21 mouse cellular contexts compared by ENCODE assay signal in genomic region chr3:60184481-60184880, GRCm38 (mm10).
"Had no signal": no experiment of that assay in that cellular context is flagged by ENCODE, and none has a peak within 500 bp of the region (broad histone marks: within the 10 kb centered on the region; RNA-seq: fewer than 3 reads in every experiment).

No protein-coding gene starts in this region.

- H3K36me3 ChIP-seq: kidney, embryonic 15.5 days; limb, embryonic 12.5 days; limb, embryonic 15.5 days; lung, embryonic 15.5 days; stomach, embryonic 15.5 days had no signal

- H3K4me1 ChIP-seq: kidney, embryonic 15.5 days; limb, embryonic 12.5 days; limb, embryonic 15.5 days; lung, embryonic 15.5 days; stomach, embryonic 15.5 days had no signal

- DNase-seq: kidney, adult 8-10 months; kidney, postnatal 10 days; kidney, postnatal 36 days; left cerebral cortex, postnatal 4 days; liver, postnatal 0 days; lung, postnatal 10 days; lung, postnatal 4 days; midbrain, embryonic 14.5 days; retina, postnatal 1 day; right cerebral cortex, postnatal 25 days; spleen, adult 18-20 months; thymus, adult 2 months; thymus, postnatal 14 days had no signal

- H3K27ac ChIP-seq: kidney, embryonic 15.5 days; limb, embryonic 12.5 days; limb, embryonic 15.5 days; liver, embryonic 14.5 days; lung, embryonic 15.5 days; stomach, embryonic 15.5 days had no signal

- H3K9ac ChIP-seq: kidney, embryonic 15.5 days; limb, embryonic 12.5 days; limb, embryonic 15.5 days; liver, embryonic 14.5 days; liver, postnatal 0 days; lung, embryonic 15.5 days; stomach, embryonic 15.5 days had no signal

- H3K4me3 ChIP-seq: kidney, embryonic 15.5 days; limb, embryonic 12.5 days; limb, embryonic 15.5 days; lung, embryonic 15.5 days; stomach, embryonic 15.5 days had no signal

- H3K9me3 ChIP-seq: kidney, embryonic 15.5 days; limb, embryonic 12.5 days; limb, embryonic 15.5 days; lung, embryonic 15.5 days; stomach, embryonic 15.5 days had no signal

- H3K4me2 ChIP-seq: kidney, embryonic 15.5 days; limb, embryonic 12.5 days; limb, embryonic 15.5 days; liver, embryonic 11.5 days; lung, embryonic 15.5 days; midbrain, embryonic 11.5 days; stomach, embryonic 15.5 days had no signal

- H3K27me3 ChIP-seq: kidney, embryonic 15.5 days; limb, embryonic 12.5 days; limb, embryonic 15.5 days; lung, embryonic 15.5 days; stomach, embryonic 15.5 days had no signal

- ATAC-seq: liver, postnatal 0 days had no signal
